Mouse (Mus musculus): ENCODE measurements around the gene Rab4a.

DNA sequence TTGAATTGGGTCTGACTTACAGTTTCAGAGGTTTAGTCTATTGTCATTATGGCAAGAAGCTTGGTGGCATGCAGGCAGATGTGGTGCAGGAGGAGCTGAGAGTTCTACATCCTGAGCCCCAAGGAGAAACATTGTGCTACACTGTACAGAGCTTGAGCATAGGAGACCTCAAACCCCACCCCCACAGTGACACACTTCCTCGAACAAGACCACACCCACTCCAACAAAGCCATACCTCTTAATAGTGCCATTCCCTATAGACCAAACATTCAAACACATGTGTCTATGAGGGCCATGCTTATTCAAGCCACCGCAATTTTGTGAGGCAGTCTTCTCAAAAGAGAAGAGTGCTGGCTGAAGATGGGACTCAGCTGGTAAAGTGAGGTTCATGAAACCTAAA, 4.2 kb upstream of the Rab4a start:
- no peak for TF ChIP-seq CTCF (IDR thresholded peaks at IDR 0.05; ENCODE audit: low read depth)
- TF ChIP-seq EP300 (optimal IDR thresholded peaks at IDR 0.05) = no peak
